Mouse (Mus musculus): ENCODE measurements around the gene Med22. TPM values are rescaled to one million over a fixed set of nuclear protein-coding genes. Genes with fewer than 3 reads are reported as not detected.
"Not testable (repeated sequence)": the region's sequence is repeated elsewhere in the genome, so short reads cannot be mapped to it uniquely, and the experiment has no call there.

Gene Med22
- polyA plus RNA-seq, 1 experiment from 2014 or later = 108 TPM

- ATAC-seq (ENCODE audit: low FRiP score) = peak; percentile 95
- H3K27me3 ChIP-seq (replicated peaks) = no peaks in the 10 kb centered on the region
- peak within 1 kb of the TSS; percentile 74 for H3K4me2 ChIP-seq
- peaks cover 60% of the 10 kb centered on the region for H3K36me3 ChIP-seq
- H3K27ac ChIP-seq (replicated peaks) = peak within 1 kb of the TSS; percentile 89
- peaks cover 34% of the 10 kb centered on the region for H3K4me1 ChIP-seq
- no peaks in the 10 kb centered on the region for H3K9me3 ChIP-seq (replicated peaks)
- WGBS = under 1% methylated on average over 41 of the region's 41 CpGs
- peak within 1 kb of the TSS; percentile 84 for H3K4me3 ChIP-seq (replicated peaks)
- H3K9ac ChIP-seq (replicated peaks) = peak within 1 kb of the TSS; percentile 76
These were observed 7.8 kb downstream of the Med22 start, which contains the start of gene Surf6 for GRCm38 (mm10) chr2:26902467-26903220. Gene Surf6, minus strand, starts transcription at chr2:26902879.

- peak overlapping the region; percentile 76 for H3K9ac ChIP-seq (replicated peaks)
- 8% methylated on average over 7 of the region's 7 CpGs for WGBS
These were observed 8.6 kb downstream of the Med22 start for GRCm38 (mm10) chr2:26901834-26902400.

GRCm38 (mm10) chr2:26900731-26901130 lies 9.7 kb downstream of the Med22 start:
- Histone ChIP-seq H3K9ac (replicated peaks) (no peak overlapping the region), H3K36me3 (peaks cover 58% of the 10 kb centered on the region)

More at GRCm38 (mm10) chr2:26901834-26902400, 8.6 kb downstream of the Med22 start:
- Histone ChIP-seq H3K4me2 (peak overlapping the region; percentile 74), H3K36me3 (peaks cover 60% of the 10 kb centered on the region), H3K9me3 (replicated peaks) (no peaks in the 10 kb centered on the region), H3K27ac (replicated peaks) (no peak overlapping the region), H3K27me3 (replicated peaks) (no peaks in the 10 kb centered on the region), H3K4me1 (peaks cover 29% of the 10 kb centered on the region), H3K4me3 (replicated peaks) (peak overlapping the region; percentile 84)
- ATAC-seq (ENCODE audit: low FRiP score) = no peak

GRCm38 (mm10) chr2:26895898-26896297 lies 14.6 kb downstream of the Med22 start:
- H3K27me3 ChIP-seq (replicated peaks) = no peaks in the 10 kb centered on the region
- no peak overlapping the region for H3K4me2 ChIP-seq
- H3K36me3 ChIP-seq = peaks cover 87% of the 10 kb centered on the region
- 95% methylated on average over 4 of the region's 4 CpGs for WGBS
- no peaks in the 10 kb centered on the region for H3K9me3 ChIP-seq (replicated peaks)
- no peak for ATAC-seq (ENCODE audit: low FRiP score)
- H3K27ac ChIP-seq (replicated peaks) = no peak overlapping the region
- no peak overlapping the region for H3K9ac ChIP-seq (replicated peaks)
- H3K4me3 ChIP-seq (replicated peaks) = no peak overlapping the region
- H3K4me1 ChIP-seq = peaks cover 5% of the 10 kb centered on the region; the same call in 1 of the 2 replicates

More at GRCm38 (mm10) chr2:26900731-26901130, 9.7 kb downstream of the Med22 start:
- ATAC-seq (ENCODE audit: low FRiP score) = no peak
- WGBS = 79% methylated on average over 1 of the region's 1 CpGs
- peaks cover 29% of the 10 kb centered on the region for H3K4me1 ChIP-seq
- H3K27ac ChIP-seq (replicated peaks) = no peak overlapping the region
- H3K9me3 ChIP-seq (replicated peaks) = no peaks in the 10 kb centered on the region
- H3K4me2 ChIP-seq = no peak overlapping the region
- no peak overlapping the region for H3K4me3 ChIP-seq (replicated peaks)
- no peaks in the 10 kb centered on the region for H3K27me3 ChIP-seq (replicated peaks)

GRCm38 (mm10) chr2:26886170-26886569 lies 24.3 kb downstream of the Med22 start:
- H3K4me2 ChIP-seq; H3K27ac ChIP-seq (replicated peaks); H3K4me1 ChIP-seq; H3K4me3 ChIP-seq (replicated peaks); H3K27me3 ChIP-seq (replicated peaks); H3K9ac ChIP-seq (replicated peaks); ATAC-seq (ENCODE audit: low FRiP score): not testable (repeated sequence)
- WGBS = 58% methylated on average over 4 of the region's 4 CpGs
- H3K36me3 ChIP-seq = peaks cover 27% of the 10 kb centered on the region
- peaks cover 11% of the 10 kb centered on the region for H3K9me3 ChIP-seq (replicated peaks)

GRCm38 (mm10) chr2:26885541-26885940 lies 24.9 kb downstream of the Med22 start:
- not testable (repeated sequence) for H3K4me3 ChIP-seq (replicated peaks); ATAC-seq (ENCODE audit: low FRiP score); H3K27ac ChIP-seq (replicated peaks); H3K4me2 ChIP-seq; H3K27me3 ChIP-seq (replicated peaks); H3K4me1 ChIP-seq; H3K9ac ChIP-seq (replicated peaks)
- 83% methylated on average over 2 of the region's 2 CpGs for WGBS
- H3K9me3 ChIP-seq (replicated peaks) = peaks cover 11% of the 10 kb centered on the region
- peaks cover 22% of the 10 kb centered on the region for H3K36me3 ChIP-seq

- Histone ChIP-seq H3K4me1 (no peaks in the 10 kb centered on the region), H3K9me3 (replicated peaks) (peaks cover under 1% of the 10 kb centered on the region; the same call in 1 of the 2 replicates), H3K9ac (replicated peaks) (no peak overlapping the region), H3K27ac (replicated peaks) (no peak overlapping the region), H3K4me2 (no peak overlapping the region), H3K36me3 (no peaks in the 10 kb centered on the region), H3K27me3 (replicated peaks) (no peaks in the 10 kb centered on the region), H3K4me3 (replicated peaks) (no peak overlapping the region)
- no peak for ATAC-seq (ENCODE audit: low FRiP score)
These were observed 31.9 kb downstream of the Med22 start for GRCm38 (mm10) chr2:26878571-26878970.

GRCm38 (mm10) chr2:26870666-26871065 lies 39.8 kb downstream of the Med22 start:
- Histone ChIP-seq H3K9me3 (replicated peaks) (no peaks in the 10 kb centered on the region), H3K4me3 (replicated peaks) (no peak overlapping the region), H3K4me1 (no peaks in the 10 kb centered on the region), H3K4me2 (no peak overlapping the region), H3K36me3 (no peaks in the 10 kb centered on the region), H3K27me3 (replicated peaks) (no peaks in the 10 kb centered on the region), H3K27ac (replicated peaks) (no peak overlapping the region), H3K9ac (replicated peaks) (no peak overlapping the region)
- WGBS = 69% methylated on average over 6 of the region's 6 CpGs
- no peak for ATAC-seq (ENCODE audit: low FRiP score)

- Histone ChIP-seq H3K4me1 (no peaks in the 10 kb centered on the region), H3K27ac (replicated peaks) (no peak within 1 kb of the TSS), H3K4me2 (no peak within 1 kb of the TSS), H3K27me3 (replicated peaks) (no peaks in the 10 kb centered on the region), H3K4me3 (replicated peaks) (no peak within 1 kb of the TSS), H3K36me3 (no peaks in the 10 kb centered on the region), H3K9ac (replicated peaks) (no peak within 1 kb of the TSS), H3K9me3 (replicated peaks) (no peaks in the 10 kb centered on the region)
- 77% methylated on average over 3 of the region's 3 CpGs for WGBS
- ATAC-seq (ENCODE audit: low FRiP score) = no peak
These were observed 45.6 kb downstream of the Med22 start, which contains the start of gene Abo for GRCm38 (mm10) chr2:26864879-26865278. Gene Abo, minus strand, starts transcription at chr2:26864979.

GRCm38 (mm10) chr2:26862856-26863255 lies 47.6 kb downstream of the Med22 start:
- H3K9ac ChIP-seq (replicated peaks) = no peak overlapping the region
- no peaks in the 10 kb centered on the region for H3K36me3 ChIP-seq
- H3K4me2 ChIP-seq = no peak overlapping the region
- 76% methylated on average over 3 of the region's 3 CpGs for WGBS
- H3K27me3 ChIP-seq (replicated peaks) = no peaks in the 10 kb centered on the region
- H3K9me3 ChIP-seq (replicated peaks) = no peaks in the 10 kb centered on the region
- H3K27ac ChIP-seq (replicated peaks) = no peak overlapping the region
- no peak for ATAC-seq (ENCODE audit: low FRiP score)
- no peaks in the 10 kb centered on the region for H3K4me1 ChIP-seq
- no peak overlapping the region for H3K4me3 ChIP-seq (replicated peaks)

Measured in neural tube, embryonic 15.5 days (tissue).